Mouse (Mus musculus) right cerebral cortex, postnatal 10 days (tissue): Measurements from ENCODE around the gene Pik3cg.
A peak's percentile ranks its signal among the peaks of the same experiment; 100 is the strongest.
"Not testable (repeated sequence)": the region's sequence is repeated elsewhere in the genome, so short reads cannot be mapped to it uniquely, and the experiment has no call there.

Source experiments
- DNase-seq, 2 experiments: peaks; one replicate each; pipeline ENCODE4 v3.0.0; 2021; ENCODE audit warnings: low spot score in 2 of 2

Gene Pik3cg

DNA sequence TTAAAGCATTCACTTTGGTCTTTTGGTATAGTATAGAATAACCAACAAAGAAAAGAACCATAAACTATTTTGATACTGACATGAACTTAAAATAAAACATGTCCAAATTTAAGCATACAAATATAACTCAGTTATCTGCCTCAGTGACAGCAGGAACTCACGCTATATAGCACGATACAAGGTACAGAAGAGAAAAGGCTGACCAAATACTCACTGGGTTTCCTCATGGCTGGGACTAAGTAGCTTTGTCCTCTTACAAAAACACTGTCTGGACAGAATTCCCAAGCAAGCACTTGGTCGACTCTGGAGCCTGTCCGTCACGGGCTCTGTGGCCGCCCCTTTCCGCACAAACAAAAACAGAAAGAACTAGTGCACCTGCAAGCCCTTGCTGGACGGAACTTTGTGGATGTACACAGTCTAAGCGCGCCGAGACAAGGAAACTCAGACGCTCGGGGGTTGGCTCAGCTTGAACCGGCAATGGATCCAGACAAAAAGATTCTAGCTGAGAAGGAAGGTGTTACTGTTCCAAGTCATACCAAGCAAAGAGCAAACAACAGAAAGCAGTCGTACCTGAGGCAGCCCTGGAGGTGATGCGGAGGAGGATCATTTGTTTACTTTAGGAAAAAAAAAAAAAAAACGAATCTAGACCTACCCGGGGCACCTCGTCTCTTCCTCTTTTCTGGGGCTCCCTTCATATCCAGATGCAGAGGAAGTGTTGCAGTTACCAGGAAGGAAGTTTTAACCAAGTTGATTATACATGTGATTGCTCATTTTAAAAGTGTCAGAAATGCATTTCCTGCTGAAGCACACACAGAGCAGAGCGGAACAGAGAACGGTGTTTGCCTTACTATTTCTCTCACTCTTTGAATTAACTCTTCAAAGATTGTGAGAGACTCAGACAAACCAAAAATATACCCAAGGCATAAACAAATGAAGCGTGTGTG lies at the start of gene Pik3cg:
Pik3cg (minus strand) TSS at position 712 of the 944 bp plus-strand sequence.
- peak in 1 of 2 experiments; percentile 44 for DNase-seq

DNA sequence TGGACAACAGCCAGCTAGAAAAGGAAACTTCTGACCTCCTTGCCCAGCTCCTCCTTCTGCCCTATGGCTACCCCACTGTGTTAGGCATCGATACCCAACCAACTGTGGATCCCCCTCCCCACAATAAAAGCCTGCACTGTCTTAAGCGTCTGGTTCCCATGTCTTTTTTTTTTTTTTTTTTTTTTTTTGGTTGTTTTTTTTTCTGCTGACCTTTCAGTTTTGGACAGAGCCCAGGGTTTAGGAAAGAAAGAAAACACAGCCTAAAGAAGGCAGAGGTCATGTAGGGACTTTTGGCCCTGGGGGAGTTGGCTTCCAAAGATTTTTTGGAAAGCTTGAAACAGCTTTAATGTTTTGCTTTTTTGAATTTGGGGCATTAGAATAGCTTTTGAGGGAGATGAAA lies 40.0 kb upstream of the Pik3cg start:
- no peak for DNase-seq

DNA sequence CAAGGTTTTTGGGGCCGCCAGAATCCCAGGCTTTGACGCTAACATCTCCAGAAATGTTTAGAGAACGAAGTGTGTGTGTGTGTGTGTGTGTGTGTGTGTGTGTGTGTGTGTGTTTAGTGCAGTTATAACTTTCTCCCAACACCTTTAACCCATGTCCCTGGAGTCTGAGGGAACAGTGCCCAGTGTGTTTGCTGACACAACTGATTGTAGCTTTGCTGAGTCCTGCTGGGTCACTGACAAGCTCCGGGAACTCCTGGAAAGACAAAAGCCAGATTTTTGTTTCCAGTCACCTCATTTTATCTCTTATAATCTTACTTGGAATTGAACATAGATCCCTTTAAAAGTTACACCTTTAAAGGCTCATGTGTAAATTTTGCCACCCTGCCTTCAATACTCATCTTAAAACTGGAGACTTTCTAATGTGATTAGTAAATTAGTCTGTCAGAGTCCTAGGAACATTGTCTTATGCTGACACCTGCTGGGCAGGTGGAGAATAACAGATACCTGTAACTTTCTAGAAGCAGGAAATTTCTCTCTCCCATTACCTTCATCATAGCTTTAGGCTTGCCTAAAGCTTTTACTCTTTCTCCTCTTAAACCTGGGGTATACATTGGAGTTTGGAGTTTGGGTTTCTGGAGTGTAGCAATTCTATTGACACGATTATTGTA lies 37.2 kb upstream of the Pik3cg start:
- DNase-seq: peak in 1 of 2 experiments; percentile 59

DNA sequence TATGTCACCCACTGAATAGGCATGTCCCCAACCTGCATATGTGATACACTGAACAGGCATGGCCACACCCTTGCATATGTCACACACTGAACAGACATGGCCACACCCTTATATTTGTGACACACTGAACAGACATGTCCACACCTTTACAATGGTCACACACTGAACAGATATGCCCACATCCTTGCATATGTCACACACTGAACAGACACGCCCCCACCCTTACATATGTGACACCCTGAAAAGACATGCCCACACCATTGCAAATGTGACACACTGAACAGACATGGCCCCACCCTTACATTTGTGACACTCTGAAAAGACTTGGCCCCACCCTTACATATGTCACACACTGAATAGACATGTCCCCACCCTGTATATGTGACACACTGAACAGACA lies 35.1 kb upstream of the Pik3cg start:
- no peak for DNase-seq

DNA sequence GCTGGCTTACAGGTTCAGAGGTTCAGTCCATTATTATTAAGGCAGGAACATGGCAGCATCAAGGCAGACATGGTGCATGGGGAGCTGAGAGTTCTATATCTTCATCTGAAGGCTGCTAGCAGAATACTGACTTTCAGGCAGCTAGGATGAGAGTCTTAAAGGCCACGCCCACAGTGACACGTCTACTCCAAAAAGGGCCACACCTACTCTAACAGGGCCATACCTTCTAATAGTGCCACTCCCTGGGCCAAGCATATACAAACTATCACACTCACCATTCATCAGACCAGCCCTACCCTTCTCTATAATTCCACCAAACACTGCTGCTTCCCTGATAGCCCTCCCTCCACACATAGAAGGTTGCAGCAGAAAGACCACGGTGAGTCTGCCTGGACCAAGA lies 30.7 kb upstream of the Pik3cg start:
- not testable (repeated sequence) for DNase-seq

DNA sequence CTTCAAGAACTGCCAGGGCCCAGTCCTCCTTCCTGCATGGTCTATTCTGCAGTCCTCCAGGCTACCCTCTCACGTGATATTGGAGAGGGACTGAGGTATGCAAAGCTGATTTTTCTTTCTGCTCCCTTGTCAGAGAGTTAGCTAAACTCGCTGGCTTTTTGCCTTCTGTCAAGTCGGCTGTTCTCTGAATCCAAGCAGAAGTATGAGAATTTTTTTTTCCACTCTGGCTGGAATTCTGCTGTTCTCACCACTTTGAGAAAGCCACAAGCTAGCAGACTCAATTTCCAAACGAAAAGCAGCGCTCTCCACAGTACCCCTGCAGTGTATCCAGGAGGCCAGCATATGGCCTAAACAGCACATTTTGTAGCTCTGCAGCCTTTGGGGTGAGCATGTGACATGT lies 30.0 kb upstream of the Pik3cg start:
- DNase-seq: peak; percentile 48 to 78

DNA sequence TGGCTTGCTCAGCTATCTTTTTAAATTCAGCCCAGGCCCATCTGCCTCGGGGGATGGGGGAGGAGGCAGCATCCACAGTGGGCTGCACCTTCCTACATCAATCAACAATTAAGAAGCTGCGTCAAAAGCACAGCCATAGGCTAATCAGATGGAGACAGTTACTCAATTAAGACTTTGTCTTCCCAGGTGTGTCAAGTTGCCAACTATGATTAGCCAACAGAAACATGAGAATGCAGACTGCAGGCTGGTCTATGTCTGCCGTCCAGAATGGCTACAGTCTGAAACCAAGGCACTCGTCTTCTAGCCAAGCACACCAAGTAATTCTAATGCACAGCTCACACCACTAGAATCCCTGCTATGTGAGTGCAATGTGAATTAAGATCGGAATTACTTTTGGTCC lies 29.4 kb upstream of the Pik3cg start:
- no peak for DNase-seq

DNA sequence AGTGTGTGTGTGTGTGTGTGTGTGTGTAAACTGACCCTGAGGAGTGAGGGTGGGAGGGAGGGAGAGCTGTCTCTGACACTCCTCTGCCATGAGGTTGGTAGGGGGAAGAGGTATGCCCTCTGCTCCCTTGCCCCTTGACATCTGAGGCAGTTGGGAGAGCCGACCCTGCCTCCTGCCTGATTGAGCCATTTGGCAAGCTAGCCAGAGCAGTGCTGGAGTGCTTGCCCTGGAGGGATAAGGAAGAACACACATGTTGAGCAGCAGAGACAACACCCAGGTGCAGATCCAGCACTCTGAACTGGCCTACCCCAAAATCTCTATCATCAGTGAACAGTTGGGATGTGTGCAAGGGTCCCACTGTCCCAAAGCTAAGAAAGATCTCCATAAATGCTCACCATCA lies 28.7 kb upstream of the Pik3cg start:
- no peak for DNase-seq

DNA sequence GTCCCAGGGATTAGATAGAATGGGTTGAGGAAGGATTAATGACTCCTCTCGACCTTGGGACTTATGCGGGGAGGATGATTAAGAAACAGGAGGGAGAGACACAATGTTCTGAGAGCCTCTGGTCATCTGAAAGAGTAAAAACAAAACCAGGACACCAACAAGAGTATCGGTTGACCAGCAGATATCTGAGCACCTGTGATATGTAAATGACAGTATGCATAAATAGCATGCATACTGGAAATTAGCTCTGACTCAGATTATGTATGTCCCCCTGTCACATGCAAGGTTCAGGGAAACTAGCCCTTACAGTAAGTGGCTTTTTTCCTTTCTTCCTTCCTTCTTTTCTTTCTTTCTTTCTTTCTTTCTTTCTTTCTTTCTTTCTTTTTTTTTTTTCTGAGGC lies 28.0 kb upstream of the Pik3cg start:
- no peak for DNase-seq

DNA sequence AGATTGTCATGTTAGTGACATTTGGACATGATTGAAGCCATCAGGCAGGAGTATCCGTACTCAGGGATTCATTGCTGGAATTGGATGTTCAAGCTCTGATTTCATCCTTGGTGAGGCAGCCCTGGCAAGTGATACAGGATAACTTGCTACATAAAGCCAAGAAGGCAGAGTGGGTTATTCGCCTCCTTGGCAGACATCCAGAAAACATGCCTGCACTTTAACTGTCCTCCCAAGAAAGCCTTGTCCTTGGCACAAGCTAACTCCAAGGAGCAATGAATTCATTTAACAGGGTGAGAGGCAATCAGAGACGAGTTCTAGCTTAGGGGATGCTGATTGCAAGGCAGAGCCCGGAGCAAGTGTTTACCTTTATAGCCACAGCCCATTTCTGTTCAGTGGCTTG lies 25.4 kb upstream of the Pik3cg start:
- no peak for DNase-seq

DNA sequence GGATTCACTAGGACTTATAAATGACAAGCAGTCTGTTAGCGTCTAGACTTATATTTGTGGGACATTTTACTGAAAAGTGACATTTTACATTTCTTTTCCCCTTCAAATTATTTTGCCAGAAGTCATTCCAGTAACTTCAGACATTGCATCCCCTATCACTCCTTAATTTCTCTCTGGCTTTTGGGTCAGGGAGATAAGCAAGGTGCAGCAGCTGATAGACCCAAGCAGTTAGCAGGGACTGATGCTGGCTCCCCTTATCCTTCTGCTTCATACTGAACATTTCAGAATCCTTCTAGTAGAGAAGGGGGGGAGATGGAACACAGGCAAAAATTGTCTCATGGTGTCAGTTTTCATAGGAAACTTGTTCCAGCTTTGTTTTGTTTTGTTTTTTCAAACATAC lies 22.9 kb upstream of the Pik3cg start:
- no peak for DNase-seq

DNA sequence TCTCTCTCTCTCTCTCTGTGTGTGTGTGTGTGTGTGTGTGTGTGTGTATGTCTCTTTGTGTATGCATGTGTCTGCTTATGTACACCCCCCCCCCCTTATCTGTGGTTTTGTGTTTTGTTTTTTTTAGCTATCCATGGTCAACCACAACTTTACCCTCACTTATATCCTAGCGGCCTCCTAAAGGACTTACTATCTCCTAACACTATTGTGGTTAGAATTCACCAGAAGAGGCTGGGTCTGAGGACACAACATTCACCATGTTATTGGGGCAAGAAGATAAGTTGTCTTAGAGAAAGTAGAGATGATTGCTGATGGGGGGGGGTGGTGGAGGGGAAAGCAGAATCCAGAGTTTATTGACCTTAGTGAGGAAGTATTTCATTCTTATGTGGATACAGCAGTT lies 15.2 kb upstream of the Pik3cg start:
- DNase-seq: no peak

DNA sequence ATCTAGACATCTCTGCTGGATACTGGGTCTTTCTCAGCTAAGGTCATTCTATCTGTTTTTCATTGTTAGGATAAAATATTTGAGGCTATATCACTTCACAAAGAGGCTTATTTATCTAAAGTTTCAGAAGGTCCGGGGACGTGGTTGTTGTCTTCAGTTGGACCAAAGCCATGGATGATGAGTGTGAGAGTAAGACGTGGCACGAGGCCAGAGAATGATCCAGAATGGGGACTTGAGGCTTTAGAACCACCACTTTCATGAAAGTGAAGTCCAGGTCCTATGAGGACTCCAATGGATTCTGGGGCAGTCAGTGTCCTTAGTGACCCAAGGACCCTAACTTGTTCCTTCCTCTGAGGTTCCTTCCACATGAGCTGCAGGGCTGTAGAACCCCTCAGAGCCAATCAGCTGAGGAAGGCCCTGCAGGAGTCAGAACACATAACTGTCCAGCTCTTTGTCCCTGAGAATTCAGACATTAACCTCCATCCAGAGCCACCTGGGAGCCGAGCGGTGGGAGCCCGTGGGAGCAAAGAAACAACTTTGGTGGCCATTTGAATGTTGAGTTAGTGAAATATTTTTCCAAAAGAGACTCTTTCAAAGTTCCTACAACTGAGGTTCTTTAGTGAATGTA lies 14.4 kb upstream of the Pik3cg start:
- DNase-seq: no peak

DNA sequence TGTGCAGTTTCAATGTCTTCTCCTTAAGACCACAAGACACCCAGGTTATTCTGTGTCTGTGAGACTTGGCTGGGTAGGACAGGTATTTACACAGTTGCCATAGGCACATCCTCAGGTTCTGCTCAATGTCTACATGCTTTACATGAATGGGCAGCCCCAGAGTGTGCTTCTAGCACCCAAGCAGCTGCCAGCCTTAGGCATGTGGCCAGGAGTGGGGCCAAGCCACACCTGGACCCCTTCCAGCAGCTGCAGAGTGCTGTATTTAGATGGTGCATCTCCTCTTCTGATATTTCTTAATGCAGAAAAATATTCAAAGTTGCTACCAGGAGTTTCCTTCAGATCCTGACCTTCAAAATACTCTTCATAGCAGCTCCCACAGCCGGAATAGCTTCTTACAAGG lies 11.9 kb upstream of the Pik3cg start:
- DNase-seq: no peak

DNA sequence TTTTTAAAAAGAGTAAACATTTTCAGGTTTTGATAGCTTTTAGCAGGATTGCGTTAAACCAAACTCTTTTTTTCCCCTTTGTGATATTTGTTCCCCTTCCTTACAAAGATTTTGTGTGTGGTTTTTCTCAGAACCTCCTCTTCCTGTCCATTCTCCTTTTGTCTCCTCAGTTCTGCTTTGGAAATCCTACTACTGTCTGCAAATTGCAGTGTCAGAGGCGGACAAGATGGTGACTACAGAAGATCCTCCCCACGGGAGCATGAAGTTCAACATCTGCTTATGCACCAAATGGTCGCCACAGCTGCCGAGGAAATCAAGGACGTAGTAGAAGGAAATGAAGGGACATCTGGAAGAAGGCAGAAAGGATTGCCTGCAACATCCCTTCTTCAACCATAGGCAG lies 6.7 kb upstream of the Pik3cg start:
- no peak for DNase-seq

DNA sequence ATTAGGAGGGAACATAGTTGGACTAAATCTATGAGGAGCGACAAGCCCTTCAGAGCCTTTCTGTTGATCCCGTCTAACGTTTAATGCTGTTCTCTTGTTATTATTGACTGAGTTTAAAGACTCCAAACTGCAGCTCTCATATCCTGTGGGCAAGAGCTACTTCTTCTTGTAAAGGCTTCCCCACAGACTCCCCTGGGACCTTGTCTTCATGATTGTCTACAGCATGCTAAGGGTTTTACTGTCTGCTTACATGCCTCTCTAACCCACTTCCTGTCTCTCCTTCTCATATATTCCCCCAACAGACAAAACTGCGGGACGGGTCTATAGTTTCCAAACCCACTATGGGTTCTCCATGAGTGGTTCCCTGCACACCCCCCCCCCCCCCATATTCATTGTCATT lies 4.2 kb upstream of the Pik3cg start:
- DNase-seq: no peak

DNA sequence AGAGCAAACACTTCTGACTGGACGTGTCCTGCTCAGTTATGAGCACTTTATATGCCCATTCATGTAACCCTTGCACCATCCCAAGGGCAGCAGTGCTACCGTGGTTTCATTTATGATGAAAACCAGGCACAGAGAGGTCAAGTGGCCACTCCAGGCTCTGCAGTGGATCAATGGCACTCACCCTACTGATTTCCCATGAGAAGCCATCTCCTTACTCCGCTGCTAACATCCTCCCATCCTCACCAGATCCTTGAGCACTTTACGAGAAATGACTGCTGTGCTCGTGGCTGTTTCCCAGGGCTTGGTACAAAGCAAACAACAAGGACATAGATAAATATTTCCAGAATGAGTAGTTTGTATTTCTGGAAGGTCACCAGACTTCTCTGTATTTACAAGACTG lies 3.7 kb upstream of the Pik3cg start:
- DNase-seq: no peak

DNA sequence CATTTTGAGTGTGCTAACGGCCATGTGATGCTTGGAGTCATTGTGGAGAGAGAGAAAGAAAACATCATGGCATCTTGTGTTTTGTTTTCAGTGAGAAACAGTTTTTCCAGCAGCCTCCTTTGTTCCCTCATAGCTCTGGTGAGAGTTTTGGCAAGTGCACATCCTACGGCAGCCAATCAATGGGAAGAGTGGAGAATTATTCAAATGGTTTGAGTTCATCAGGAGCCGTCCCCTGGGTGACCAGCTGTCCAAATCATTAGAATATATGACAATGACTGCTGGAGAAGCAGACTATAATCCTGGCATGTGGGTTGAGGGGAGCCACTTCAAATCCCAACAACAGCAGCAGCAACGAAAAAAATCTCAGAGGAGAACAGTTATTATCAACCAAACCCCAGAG lies 2.8 kb upstream of the Pik3cg start:
- no peak for DNase-seq

DNA sequence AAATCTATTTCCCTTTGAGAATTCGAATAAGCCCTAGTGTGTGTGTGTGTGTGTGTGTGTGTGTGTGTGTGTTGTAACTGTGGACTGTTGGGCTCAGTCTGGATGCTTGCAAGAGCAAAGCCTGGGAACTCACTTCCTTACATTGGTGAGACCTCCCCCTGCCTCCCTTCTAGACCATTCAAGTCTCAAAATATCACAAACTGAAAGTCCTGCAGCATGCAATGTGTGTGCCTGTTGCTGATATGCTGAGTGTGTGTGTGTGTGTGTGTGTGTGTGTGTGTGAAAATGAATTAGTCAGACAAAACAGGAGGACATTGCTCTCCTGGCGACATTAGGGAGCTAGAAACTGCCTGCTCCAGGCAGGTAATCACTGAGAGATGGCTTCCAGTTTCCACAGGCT lies 492 bp upstream of the Pik3cg start:
- no peak for DNase-seq

DNA sequence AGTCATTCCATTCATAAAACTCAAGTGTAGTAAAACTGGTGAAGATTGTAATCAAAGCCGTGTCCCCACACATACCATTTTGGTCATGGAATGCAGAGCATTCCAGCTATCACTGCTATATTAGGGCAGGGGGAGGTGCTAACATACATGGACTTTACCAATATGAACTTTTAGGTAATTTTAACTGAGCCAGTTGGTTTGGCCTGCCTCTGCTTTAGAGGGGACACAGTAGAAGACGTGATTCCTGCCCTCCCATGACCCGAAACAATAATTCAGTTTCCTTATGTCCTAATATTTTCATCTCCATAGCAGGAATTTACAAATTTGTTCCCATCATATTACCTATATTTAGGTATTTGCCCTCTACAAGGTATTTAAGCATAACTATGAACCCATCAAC lies 1.3 kb downstream of the Pik3cg start:
- no peak for DNase-seq

DNA sequence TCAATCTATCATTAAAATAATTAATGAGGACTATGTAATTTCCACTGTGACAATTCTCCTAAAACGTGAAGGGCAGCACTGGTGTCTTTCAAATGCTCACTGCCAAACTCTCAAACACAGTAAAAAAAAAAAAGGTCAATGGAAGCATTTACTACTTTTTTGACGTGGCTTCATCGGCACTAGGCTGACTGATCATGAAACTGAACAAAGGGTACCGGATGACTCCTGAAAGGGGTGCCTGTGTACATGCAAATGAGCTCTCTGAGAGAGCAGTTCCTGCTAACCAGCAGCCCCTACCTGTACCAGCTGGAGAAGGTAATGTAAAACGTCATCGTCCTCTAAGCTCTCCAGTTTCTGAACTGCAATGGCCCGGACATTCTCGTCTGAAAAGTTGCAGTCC lies 4.8 kb downstream of the Pik3cg start:
- no peak for DNase-seq

DNA sequence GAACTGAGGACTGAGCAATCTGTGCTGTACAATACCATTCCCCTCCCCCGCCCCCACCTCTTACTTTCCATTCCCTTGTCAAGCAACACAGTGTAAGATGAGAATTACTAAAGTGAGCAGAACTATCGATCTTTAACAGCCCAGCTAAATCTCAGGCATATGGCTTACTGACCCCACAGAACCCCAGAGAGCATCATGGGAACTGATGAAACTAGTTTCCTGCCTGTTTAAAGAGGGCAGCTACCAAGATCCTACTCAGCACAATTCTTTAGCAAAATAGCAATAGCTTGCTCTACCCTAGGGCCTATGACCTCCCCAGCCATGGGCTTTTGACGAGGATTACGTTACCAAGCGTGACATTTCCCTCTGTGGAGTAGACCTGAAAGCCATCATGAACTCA lies 5.9 kb downstream of the Pik3cg start:
- DNase-seq: no peak

DNA sequence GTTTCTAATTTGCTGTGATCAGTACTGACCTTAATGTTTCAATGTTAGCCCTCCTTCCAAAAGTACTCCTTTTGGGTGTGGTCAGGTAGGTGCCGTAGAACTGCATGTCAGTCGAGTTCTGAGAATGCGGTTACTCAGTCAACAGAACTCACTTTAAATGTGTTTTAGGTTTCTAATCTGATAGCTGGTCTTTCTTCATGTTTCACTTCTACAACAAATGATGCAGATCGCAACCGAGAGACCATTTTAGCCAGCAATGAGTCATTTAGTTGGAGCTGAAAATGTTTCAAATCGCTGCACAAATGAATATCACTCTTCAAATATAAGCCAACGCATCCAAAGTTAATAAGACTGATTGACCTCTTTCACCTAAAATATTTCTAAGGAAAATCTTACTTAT lies 6.5 kb downstream of the Pik3cg start:
- DNase-seq: no peak
